Mouse (Mus musculus) C2C12 (cell line): ENCODE measurements around the gene Rep15. TPM values are rescaled to one million over a fixed set of nuclear protein-coding genes. Genes with fewer than 3 reads are reported as not detected.

Experiments used
- H3K27me3 ChIP-seq: one replicate; pipeline ENCODE4 v1.6.1; 2011; ENCODE audit not compliant: control insufficient read depth, insufficient read depth, insufficient read length
- H3K36me3 ChIP-seq: one replicate; pipeline ENCODE4 v1.6.1; 2011; ENCODE audit not compliant: control insufficient read depth, insufficient read depth
- H3K4me3 ChIP-seq: one replicate; pipeline ENCODE4 v1.5.1; 2011; ENCODE audit warnings: mild to moderate bottlenecking, control low read depth; ENCODE audit not compliant: poor library complexity, insufficient read depth, severe bottlenecking
- H3K79me2 ChIP-seq: one replicate; pipeline ENCODE4 v1.6.1; 2011; ENCODE audit not compliant: control insufficient read depth, insufficient read depth
- H3K79me3 ChIP-seq: one replicate; pipeline ENCODE4 v1.6.1; 2011; ENCODE audit warnings: low read depth, control low read depth
- H3ac ChIP-seq: one replicate; pipeline ENCODE3; 2011; ENCODE audit warnings: low read depth; ENCODE audit not compliant: control insufficient read depth, insufficient read length
- CEBPB ChIP-seq: IDR thresholded peaks from one replicate; pipeline ENCODE4 v1.6.1; 2011; ENCODE audit warnings: low read depth, mild to moderate bottlenecking, control low read depth, moderate library complexity
- CTCF ChIP-seq: IDR thresholded peaks from one replicate; pipeline ENCODE4 v1.5.1; 2011; ENCODE audit not compliant: control insufficient read depth, insufficient read depth, insufficient read length
- FOSL1 ChIP-seq: IDR thresholded peaks from one replicate; pipeline ENCODE4 v1.8.0; 2011; ENCODE audit warnings: mild to moderate bottlenecking, low read length; ENCODE audit not compliant: poor library complexity, insufficient read depth, severe bottlenecking
- MAX ChIP-seq: IDR thresholded peaks from one replicate; pipeline ENCODE4 v1.6.1; 2011; ENCODE audit warnings: mild to moderate bottlenecking, control low read depth
- MYOD1 ChIP-seq: IDR thresholded peaks from one replicate; pipeline ENCODE4 v1.6.1; 2011; ENCODE audit warnings: low read depth; ENCODE audit not compliant: control insufficient read depth, insufficient read length
- MYOG ChIP-seq: IDR thresholded peaks from one replicate; pipeline ENCODE4 v1.6.1; 2011; ENCODE audit not compliant: control insufficient read depth, insufficient read length; ENCODE audit errors: extremely low read depth
- USF1 ChIP-seq: IDR thresholded peaks from one replicate; pipeline ENCODE4 v1.6.1; 2011; ENCODE audit warnings: low read depth, mild to moderate bottlenecking, control low read depth, moderate library complexity
- long read RNA-seq, 2 experiments: library from polyadenylated mRNA; unstranded; transcript quantifications; one replicate each; pipeline ENCODE4 v2.0.0; 2019 to 2020
- polyA plus RNA-seq: library from polyadenylated mRNA; unstranded; fragments of >200 nt; fragmentation: generic; extraction: Trizol; gene quantifications from one replicate; pipeline ENCODE4 v1.2.1, GENCODE M21; 2012; ENCODE audit warnings: missing spikeins

Rep15 gene
- polyA plus RNA-seq = 0.68 TPM
- long read RNA-seq, experiment 1 = 0 reads
- long read RNA-seq, experiment 2, partial matches to known transcripts = 0 of 1 reads
- long read RNA-seq, experiment 2, other reads (novel, unspliced or antisense) = 0 of 1 reads

- Histone ChIP-seq H3K79me3 (no peaks in the 10 kb centered on the region), H3K27me3 (no peaks in the 10 kb centered on the region), H3ac (no peak within 1 kb of the TSS), H3K4me3 (no peak within 1 kb of the TSS), H3K36me3 (peaks cover 57% of the 10 kb centered on the region), H3K79me2 (no peaks in the 10 kb centered on the region)
- TF ChIP-seq MYOG (no peak), CEBPB (no peak), FOSL1 (no peak), CTCF (no peak), USF1 (no peak), MYOD1 (no peak), MAX (no peak)
These were observed at the start of gene Rep15 for GRCm38 (mm10) chr6:147032303-147032925. TSS of gene Rep15 (plus strand) at chr6:147032584.

- H3K27me3 ChIP-seq = no peaks in the 10 kb centered on the region
- H3K79me3 ChIP-seq = no peaks in the 10 kb centered on the region
- H3K79me2 ChIP-seq = no peaks in the 10 kb centered on the region
- TF ChIP-seq USF1 = no peak
- TF ChIP-seq MYOG = no peak
- no peak for TF ChIP-seq FOSL1
- TF ChIP-seq MYOD1 = no peak
- no peak for TF ChIP-seq CTCF
- TF ChIP-seq CEBPB = no peak
- TF ChIP-seq MAX = no peak
- no peak overlapping the region for H3K4me3 ChIP-seq
- no peak overlapping the region for H3ac ChIP-seq
- H3K36me3 ChIP-seq = peaks cover 41% of the 10 kb centered on the region
These were observed 47.8 kb upstream of the Rep15 start for GRCm38 (mm10) chr6:146984569-146984968.

- TF ChIP-seq MYOG (no peak), FOSL1 (no peak), USF1 (no peak), CEBPB (no peak), CTCF (no peak), MYOD1 (no peak), MAX (no peak)
- no peak overlapping the region for H3K4me3 ChIP-seq
These were observed 38.1 kb upstream of the Rep15 start for GRCm38 (mm10) chr6:146994236-146994635.

GRCm38 (mm10) chr6:146995391-146995790 lies 37.0 kb upstream of the Rep15 start:
- Histone ChIP-seq H3K4me3 (no peak overlapping the region), H3K36me3 (peaks cover 70% of the 10 kb centered on the region), H3ac (no peak overlapping the region), H3K79me3 (no peaks in the 10 kb centered on the region), H3K27me3 (no peaks in the 10 kb centered on the region), H3K79me2 (no peaks in the 10 kb centered on the region)
- TF ChIP-seq CEBPB = no peak
- no peak for TF ChIP-seq CTCF
- no peak for TF ChIP-seq FOSL1
- no peak for TF ChIP-seq MYOD1
- TF ChIP-seq MAX = no peak
- TF ChIP-seq MYOG = no peak
- TF ChIP-seq USF1 = no peak

More at GRCm38 (mm10) chr6:146994236-146994635, 38.1 kb upstream of the Rep15 start:
- peaks cover 64% of the 10 kb centered on the region for H3K36me3 ChIP-seq
- no peak overlapping the region for H3ac ChIP-seq
- H3K27me3 ChIP-seq = no peaks in the 10 kb centered on the region
- H3K79me3 ChIP-seq = no peaks in the 10 kb centered on the region
- no peaks in the 10 kb centered on the region for H3K79me2 ChIP-seq

- Histone ChIP-seq H3K36me3 (peaks cover 70% of the 10 kb centered on the region), H3K79me3 (no peaks in the 10 kb centered on the region), H3K4me3 (no peak overlapping the region), H3K79me2 (no peaks in the 10 kb centered on the region), H3K27me3 (no peaks in the 10 kb centered on the region), H3ac (no peak overlapping the region)
- TF ChIP-seq MYOD1 (no peak), USF1 (no peak), MYOG (no peak), CEBPB (no peak), CTCF (no peak), FOSL1 (no peak), MAX (no peak)
These were observed 36.5 kb upstream of the Rep15 start for GRCm38 (mm10) chr6:146995878-146996277.

- no peaks in the 10 kb centered on the region for H3K79me2 ChIP-seq
- TF ChIP-seq MYOG (no peak), USF1 (no peak), CEBPB (no peak), FOSL1 (no peak), MAX (no peak), MYOD1 (no peak), CTCF (no peak)
- no peak overlapping the region for H3K4me3 ChIP-seq
- H3K27me3 ChIP-seq = no peaks in the 10 kb centered on the region
- peaks cover 80% of the 10 kb centered on the region for H3K36me3 ChIP-seq
- no peak overlapping the region for H3ac ChIP-seq
- no peaks in the 10 kb centered on the region for H3K79me3 ChIP-seq
These were observed 35.4 kb upstream of the Rep15 start for GRCm38 (mm10) chr6:146997006-146997405.
